Mouse (Mus musculus) stomach, postnatal 0 days (tissue): ENCODE data around the gene Tas1r2. TPM values are rescaled to one million over a fixed set of nuclear protein-coding genes. Genes with fewer than 3 reads are reported as not detected.
A peak's percentile ranks its signal among the peaks of the same experiment; 100 is the strongest.

Experiments used
- ATAC-seq: fragments of 200-750 bp; cut with Nextera tagmentation; 2 replicates; pipeline ENCODE4 v1.8.0; 2017; ENCODE audit not compliant: low FRiP score, low TSS enrichment
- DNase-seq: peaks from one replicate; pipeline ENCODE4 v3.0.0-alpha.2; 2016; ENCODE audit warnings: low spot score
- H3K27ac ChIP-seq: fragments of 300-500 bp; sonication (generic); replicated peaks from 2 replicates; pipeline ENCODE4 v1.5.1; 2014; ENCODE audit warnings: mild to moderate bottlenecking, control low read depth
- H3K27me3 ChIP-seq: fragments of 300-500 bp; sonication (generic); 2 replicates; pipeline ENCODE4 v1.6.1; 2014; ENCODE audit warnings: low read length; ENCODE audit not compliant: control insufficient read depth, insufficient read depth
- H3K36me3 ChIP-seq: fragments of 300-500 bp; sonication (generic); 2 replicates; pipeline ENCODE4 v1.6.1; 2014; ENCODE audit warnings: low read length, mixed read lengths; ENCODE audit not compliant: control insufficient read depth, insufficient read depth
- H3K4me1 ChIP-seq: fragments of 300-500 bp; sonication (generic); replicated peaks from 2 replicates; pipeline ENCODE4 v1.6.1; 2014; ENCODE audit warnings: antibody characterized with exemption; ENCODE audit not compliant: control insufficient read depth, insufficient read depth
- H3K4me2 ChIP-seq: fragments of 300-500 bp; sonication (generic); replicated peaks from 2 replicates; pipeline ENCODE4 v1.6.1; 2014; ENCODE audit warnings: low read depth, mild to moderate bottlenecking, control low read depth, moderate library complexity
- H3K4me3 ChIP-seq: fragments of 300-500 bp; sonication (generic); 2 replicates; pipeline ENCODE4 v1.5.1; 2014; ENCODE audit warnings: low read depth, low read length, control low read depth
- H3K9ac ChIP-seq: fragments of 300-500 bp; sonication (generic); 2 replicates; pipeline ENCODE4 v1.6.1; 2014; ENCODE audit warnings: mild to moderate bottlenecking, low read length, control low read depth, mixed read lengths
- H3K9me3 ChIP-seq: fragments of 300-500 bp; sonication (generic); 2 replicates; pipeline ENCODE4 v1.6.1; 2016; ENCODE audit warnings: low read length; ENCODE audit not compliant: control insufficient read depth
- CTCF ChIP-seq: IDR thresholded peaks from 2 replicates; pipeline ENCODE4 v1.5.1; 2016; ENCODE audit warnings: antibody characterized with exemption, low read depth, mild to moderate bottlenecking, moderate library complexity
- EP300 ChIP-seq: optimal IDR thresholded peaks from 2 replicates; pipeline ENCODE3; 2016; ENCODE audit warnings: antibody characterized with exemption
- WGBS: fragments of 180-500 bp; shearing (Covaris S2); extraction: QIAGEN DNeasy Blood & Tissue Kit; methylation state at CpG from one replicate; pipeline ENCODE4 v1.1.7; 2014; 5-methylcytosine and 5-hydroxymethylcytosine counted together
- polyA plus RNA-seq: library from polyadenylated mRNA; unstranded; fragments of >200 nt; fragmentation: Nextera tagmentation; extraction: Ambion mirVana; gene quantifications from 2 replicates; pipeline ENCODE4 v1.2.1, GENCODE M21; 2015

Tas1r2 gene
- polyA plus RNA-seq, 1 experiment from 2014 or later: not detected

- Histone ChIP-seq H3K4me1 (no peaks in the 10 kb centered on the region), H3K36me3 (peaks cover 3% of the 10 kb centered on the region; the same call in 1 of the 2 replicates), H3K27me3 (no peaks in the 10 kb centered on the region), H3K4me2 (no peak overlapping the region), H3K9me3 (no peaks in the 10 kb centered on the region), H3K4me3 (no peak overlapping the region), H3K27ac (no peak overlapping the region), H3K9ac (no peak overlapping the region)
- no peak for DNase-seq
- ATAC-seq: no peak
- WGBS: 79% methylated on average over 11 of the region's 11 CpGs
- TF ChIP-seq CTCF: no peak
- no peak for TF ChIP-seq EP300
These were observed 2.4 kb upstream of the Tas1r2 start for GRCm38 (mm10) chr4:139650907-139651306.

GRCm38 (mm10) chr4:139661897-139662296, 8.6 kb downstream of the Tas1r2 start:
- ATAC-seq (no peak), DNase-seq (no peak)
- H3K4me2 ChIP-seq: no peak overlapping the region
- no peak for TF ChIP-seq EP300
- no peak for TF ChIP-seq CTCF
- H3K9ac ChIP-seq: no peak overlapping the region
- no peaks in the 10 kb centered on the region for H3K27me3 ChIP-seq
- H3K4me3 ChIP-seq: no peak overlapping the region
- H3K4me1 ChIP-seq: no peaks in the 10 kb centered on the region
- no peaks in the 10 kb centered on the region for H3K9me3 ChIP-seq
- no peaks in the 10 kb centered on the region for H3K36me3 ChIP-seq
- H3K27ac ChIP-seq: no peak overlapping the region
- WGBS: 88% methylated on average over 14 of the region's 14 CpGs

GRCm38 (mm10) chr4:139667632-139668031, 14.3 kb downstream of the Tas1r2 start:
- Histone ChIP-seq H3K4me3 (no peak overlapping the region), H3K27ac (no peak overlapping the region), H3K9me3 (no peaks in the 10 kb centered on the region), H3K27me3 (no peaks in the 10 kb centered on the region), H3K36me3 (no peaks in the 10 kb centered on the region), H3K4me2 (no peak overlapping the region), H3K9ac (no peak overlapping the region), H3K4me1 (no peaks in the 10 kb centered on the region)
- DNase-seq (no peak), ATAC-seq (no peak)
- TF ChIP-seq CTCF: no peak
- TF ChIP-seq EP300: no peak
- 57% methylated on average over 6 of the region's 6 CpGs for WGBS

- peak; percentile 55; the same call in 1 of the 2 replicates for ATAC-seq
- no peak for TF ChIP-seq EP300
- peak; percentile 96 for TF ChIP-seq CTCF
- H3K4me1 ChIP-seq: no peaks in the 10 kb centered on the region
These were observed 16.5 kb downstream of the Tas1r2 start for GRCm38 (mm10) chr4:139669847-139670246.

GRCm38 (mm10) chr4:139675696-139676095, 22.4 kb downstream of the Tas1r2 start:
- WGBS: 58% methylated on average over 9 of the region's 9 CpGs
- Histone ChIP-seq H3K4me3 (no peak overlapping the region), H3K9me3 (no peaks in the 10 kb centered on the region; the same call in 1 of the 2 replicates), H3K4me2 (no peak overlapping the region), H3K27ac (no peak overlapping the region), H3K36me3 (no peaks in the 10 kb centered on the region), H3K9ac (no peak overlapping the region), H3K4me1 (no peaks in the 10 kb centered on the region), H3K27me3 (no peaks in the 10 kb centered on the region)
- TF ChIP-seq CTCF: no peak
- TF ChIP-seq EP300: no peak
- ATAC-seq (no peak), DNase-seq (no peak)

More at GRCm38 (mm10) chr4:139669847-139670246, 16.5 kb downstream of the Tas1r2 start:
- H3K9me3 ChIP-seq: no peaks in the 10 kb centered on the region
- no peaks in the 10 kb centered on the region for H3K27me3 ChIP-seq
- no peaks in the 10 kb centered on the region for H3K36me3 ChIP-seq
- 20% methylated on average over 6 of the region's 6 CpGs for WGBS
- no peak overlapping the region for H3K4me2 ChIP-seq
- no peak overlapping the region for H3K9ac ChIP-seq
- DNase-seq: peak; percentile 69
- H3K27ac ChIP-seq: no peak overlapping the region
- H3K4me3 ChIP-seq: no peak overlapping the region

- H3K9ac ChIP-seq: no peak overlapping the region
- H3K4me2 ChIP-seq: no peak overlapping the region
- no peak for TF ChIP-seq EP300
- no peak for TF ChIP-seq CTCF
- peak; percentile 16; the same call in 1 of the 2 replicates for ATAC-seq
- no peaks in the 10 kb centered on the region; the same call in 1 of the 2 replicates for H3K9me3 ChIP-seq
- no peak overlapping the region for H3K27ac ChIP-seq
- WGBS: 77% methylated on average over 22 of the region's 22 CpGs
- no peaks in the 10 kb centered on the region for H3K4me1 ChIP-seq
- no peaks in the 10 kb centered on the region for H3K27me3 ChIP-seq
- H3K4me3 ChIP-seq: no peak overlapping the region
- H3K36me3 ChIP-seq: no peaks in the 10 kb centered on the region
- DNase-seq: peak; percentile 27
These were observed 30.6 kb downstream of the Tas1r2 start for GRCm38 (mm10) chr4:139683728-139684638.
